Mouse (Mus musculus) left cerebral cortex, adult 9 months (tissue): ENCODE data around the gene Scarf2.
A peak's percentile ranks its signal among the peaks of the same experiment; 100 is the strongest.

Experiments
- DNase-seq, 2 experiments: peaks; one replicate each; pipeline ENCODE4 v3.0.0; 2022; ENCODE audit warnings: low spot score in 2 of 2

The Scarf2 gene

DNA sequence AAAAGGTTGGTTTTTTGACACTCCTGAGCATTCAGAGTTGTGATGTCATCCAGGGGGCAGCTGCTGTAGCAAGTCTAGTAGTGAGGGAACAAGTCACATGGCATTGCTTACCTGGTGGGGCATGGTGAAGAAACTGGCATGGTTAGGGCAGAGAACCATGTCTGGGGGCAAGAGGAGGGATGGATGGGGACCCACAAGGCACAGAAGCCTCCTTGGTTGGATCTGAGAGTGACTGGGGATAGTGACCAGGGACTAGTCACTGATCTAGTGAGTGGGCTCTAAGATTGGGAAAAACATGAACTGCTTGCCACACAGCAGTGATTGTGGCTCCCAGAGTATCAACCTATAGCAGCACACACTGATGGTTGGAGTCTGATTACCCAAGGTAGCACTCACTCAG is 2.5 kb downstream of the Scarf2 start:
- no peak for DNase-seq

DNA sequence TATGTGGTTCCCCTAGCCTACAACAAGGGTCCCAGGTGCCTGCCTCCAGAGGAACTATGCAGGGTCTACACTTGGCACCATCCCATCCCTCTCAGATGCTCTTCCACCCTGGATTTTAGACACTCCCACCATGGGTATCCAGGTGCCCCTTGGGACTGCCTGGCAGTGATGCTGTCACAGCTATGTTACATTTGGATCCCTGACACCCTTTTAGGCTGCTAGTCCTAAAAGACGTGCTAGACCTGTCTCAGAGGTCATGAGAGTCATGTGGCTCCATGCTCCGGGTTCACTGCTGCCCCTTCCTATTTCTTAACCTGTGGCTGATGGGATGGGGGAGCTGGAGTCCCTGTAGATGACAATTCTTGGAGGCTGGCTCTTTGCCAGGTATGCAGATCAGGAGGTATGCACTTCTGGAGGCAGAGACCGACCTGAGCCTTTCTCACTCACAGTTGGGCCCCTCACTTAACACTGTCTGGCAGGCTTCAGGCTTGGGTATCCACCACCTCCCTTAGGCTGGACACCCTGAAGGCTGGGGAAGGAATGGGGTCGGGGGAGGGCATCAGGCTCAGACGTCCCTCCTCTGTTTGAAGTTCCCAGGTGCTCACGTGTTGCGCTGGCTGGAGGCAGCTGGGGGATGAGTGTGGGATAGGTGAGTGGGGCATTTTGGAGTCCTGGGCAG is 4.8 kb downstream of the Scarf2 start:
- no peak for DNase-seq

DNA sequence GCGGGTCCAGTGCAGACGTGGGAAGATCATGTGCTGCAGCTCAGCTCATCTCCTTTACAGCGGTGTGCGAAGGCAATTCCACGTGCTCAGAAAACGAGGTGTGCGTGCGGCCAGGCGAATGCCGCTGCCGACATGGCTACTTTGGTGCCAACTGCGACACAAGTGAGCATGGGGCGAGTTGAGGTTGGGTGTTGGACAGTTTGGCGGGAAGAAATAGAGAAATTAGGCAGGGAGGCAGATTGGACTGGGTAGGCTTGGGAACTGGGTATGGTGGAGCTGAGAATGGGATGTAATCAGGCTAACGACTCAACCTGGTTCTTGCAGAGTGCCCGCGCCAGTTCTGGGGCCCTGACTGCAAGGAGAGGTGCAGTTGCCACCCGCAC is 5.4 kb downstream of the Scarf2 start:
- DNase-seq: no peak

DNA sequence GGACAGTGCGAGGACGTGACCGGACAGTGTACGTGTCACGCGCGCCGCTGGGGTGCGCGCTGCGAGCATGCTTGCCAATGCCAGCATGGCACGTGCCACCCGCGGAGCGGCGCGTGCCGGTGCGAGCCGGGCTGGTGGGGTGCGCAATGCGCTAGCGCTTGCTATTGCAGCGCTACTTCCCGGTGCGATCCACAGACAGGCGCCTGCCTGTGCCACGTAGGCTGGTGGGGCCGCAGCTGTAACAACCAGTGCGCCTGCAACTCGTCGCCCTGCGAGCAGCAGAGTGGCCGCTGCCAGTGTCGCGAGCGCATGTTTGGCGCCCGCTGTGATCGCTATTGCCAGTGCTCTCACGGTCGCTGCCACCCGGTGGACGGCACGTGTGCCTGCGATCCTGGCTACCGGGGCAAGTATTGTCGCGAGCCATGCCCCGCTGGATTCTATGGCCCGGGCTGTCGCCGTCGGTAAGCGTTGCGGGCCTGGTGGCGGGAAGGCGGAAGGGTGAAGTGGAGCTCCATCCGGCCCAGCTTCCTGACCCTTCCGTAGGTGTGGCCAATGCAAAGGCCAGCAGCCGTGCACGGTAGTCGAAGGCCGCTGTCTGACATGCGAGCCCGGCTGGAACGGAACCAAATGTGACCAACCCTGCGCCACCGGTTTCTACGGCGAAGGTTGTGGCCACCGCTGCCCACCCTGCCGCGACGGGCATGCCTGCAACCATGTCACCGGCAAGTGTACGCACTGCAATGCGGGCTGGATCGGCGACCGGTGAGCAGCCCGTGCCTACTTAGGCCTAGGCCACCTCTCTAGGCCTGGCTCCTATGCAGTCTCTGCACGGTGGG is 6.0 kb downstream of the Scarf2 start:
- peak in 1 of 2 experiments; percentile 59 for DNase-seq

DNA sequence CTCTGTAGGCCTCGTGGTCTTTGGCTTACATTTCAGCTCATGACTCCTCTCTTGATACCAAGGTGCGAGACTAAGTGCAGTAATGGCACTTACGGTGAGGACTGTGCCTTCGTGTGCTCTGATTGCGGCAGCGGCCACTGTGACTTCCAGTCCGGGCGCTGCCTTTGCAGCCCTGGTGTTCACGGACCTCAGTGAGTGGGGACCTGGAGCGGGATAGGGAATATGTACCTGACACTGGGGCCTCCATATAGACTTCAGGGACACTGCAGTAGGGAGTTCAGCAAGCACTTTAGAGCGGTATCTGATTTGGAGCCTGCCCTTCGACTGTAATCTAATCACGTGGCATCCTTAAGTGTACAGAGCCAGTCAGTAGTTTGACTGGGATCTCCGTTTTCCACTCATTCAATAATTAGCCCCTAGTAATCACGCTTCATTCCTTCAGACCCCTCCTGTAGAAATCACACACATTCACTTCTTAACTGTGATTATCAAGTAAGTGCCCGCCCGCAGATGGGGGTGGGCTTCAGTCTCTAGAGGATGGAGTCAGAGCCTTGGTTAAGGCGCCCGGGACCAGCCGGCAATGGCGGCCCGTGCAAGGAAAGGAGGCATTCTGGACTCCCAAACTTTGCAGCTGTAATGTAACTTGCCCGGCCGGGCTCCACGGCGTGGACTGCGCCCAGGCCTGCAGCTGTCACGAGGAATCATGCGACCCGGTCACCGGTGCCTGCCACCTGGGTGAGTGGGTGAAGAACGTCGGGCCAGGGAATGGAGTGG is 6.8 kb downstream of the Scarf2 start:
- no peak for DNase-seq

DNA sequence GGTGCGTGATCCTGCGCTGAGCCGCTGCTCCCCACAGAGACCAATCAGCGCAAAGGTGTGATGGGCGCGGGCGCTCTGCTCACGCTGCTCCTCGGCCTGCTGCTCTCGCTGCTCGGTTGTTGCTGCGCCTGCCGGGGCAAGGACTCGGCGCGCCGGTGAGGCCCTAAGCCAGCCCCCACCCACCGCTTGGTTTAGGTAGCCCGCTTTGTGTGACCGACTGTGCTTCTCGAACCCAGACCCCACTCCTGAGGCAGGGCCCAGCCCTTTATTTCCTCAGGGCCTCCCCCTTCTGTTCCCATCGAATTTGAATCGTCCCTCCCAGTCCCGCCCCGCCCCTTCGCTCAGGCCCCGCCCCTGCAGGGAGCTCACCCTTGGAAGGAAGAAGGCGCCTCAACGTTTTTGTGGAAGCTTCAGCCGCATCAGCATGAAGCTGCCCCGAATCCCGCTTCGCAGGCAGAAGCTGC is 7.4 kb downstream of the Scarf2 start:
- DNase-seq: no peak

DNA sequence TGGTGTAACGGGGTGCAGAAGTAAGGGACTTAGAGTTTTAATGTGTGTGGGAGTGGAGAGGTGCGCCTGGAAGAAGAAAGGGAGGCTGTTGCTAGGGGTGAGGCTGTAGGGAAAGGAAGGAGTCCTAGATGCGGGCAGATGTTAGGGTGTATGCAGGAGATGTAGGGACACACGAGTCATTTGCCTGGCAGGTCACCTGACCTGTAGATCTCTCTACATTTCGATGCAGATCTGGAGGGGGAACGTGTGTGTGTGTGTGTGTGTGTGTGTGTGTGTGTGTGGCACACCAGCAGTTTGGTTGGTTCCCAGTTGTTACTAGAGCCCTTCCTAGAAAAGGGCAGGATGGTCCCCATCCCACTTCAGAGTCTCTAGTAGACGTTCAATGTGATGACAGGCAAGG is 7.9 kb downstream of the Scarf2 start:
- no peak for DNase-seq

DNA sequence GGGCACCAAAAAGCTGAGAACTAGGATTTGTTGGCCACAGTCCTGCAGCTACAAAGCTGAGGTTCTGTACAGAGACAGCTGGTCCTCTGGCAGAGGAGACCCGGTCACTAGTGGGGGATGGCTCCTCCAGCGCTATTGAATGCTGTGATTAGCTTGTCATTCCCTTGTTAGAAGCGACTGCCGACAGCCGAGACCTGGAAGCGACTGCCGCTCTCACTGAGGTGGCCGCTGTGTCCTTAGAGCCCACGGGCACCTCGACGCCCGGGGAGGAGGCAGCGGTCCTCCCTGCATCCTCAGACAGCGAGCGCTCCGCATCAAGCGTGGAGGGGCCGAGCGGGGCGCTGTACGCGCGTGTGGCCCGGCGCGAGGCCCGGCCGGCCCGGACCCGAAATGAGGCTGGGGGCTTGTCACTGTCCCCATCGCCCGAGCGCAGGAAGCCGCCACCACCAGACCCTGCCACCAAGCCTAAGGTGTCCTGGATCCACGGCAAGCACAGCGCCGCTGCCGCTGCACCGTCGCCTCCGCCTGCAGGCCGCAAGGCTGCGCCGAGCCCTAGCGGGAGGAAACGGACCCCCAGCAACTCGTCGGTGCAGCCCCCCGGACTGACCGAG is 9.6 kb downstream of the Scarf2 start:
- DNase-seq: no peak

DNA sequence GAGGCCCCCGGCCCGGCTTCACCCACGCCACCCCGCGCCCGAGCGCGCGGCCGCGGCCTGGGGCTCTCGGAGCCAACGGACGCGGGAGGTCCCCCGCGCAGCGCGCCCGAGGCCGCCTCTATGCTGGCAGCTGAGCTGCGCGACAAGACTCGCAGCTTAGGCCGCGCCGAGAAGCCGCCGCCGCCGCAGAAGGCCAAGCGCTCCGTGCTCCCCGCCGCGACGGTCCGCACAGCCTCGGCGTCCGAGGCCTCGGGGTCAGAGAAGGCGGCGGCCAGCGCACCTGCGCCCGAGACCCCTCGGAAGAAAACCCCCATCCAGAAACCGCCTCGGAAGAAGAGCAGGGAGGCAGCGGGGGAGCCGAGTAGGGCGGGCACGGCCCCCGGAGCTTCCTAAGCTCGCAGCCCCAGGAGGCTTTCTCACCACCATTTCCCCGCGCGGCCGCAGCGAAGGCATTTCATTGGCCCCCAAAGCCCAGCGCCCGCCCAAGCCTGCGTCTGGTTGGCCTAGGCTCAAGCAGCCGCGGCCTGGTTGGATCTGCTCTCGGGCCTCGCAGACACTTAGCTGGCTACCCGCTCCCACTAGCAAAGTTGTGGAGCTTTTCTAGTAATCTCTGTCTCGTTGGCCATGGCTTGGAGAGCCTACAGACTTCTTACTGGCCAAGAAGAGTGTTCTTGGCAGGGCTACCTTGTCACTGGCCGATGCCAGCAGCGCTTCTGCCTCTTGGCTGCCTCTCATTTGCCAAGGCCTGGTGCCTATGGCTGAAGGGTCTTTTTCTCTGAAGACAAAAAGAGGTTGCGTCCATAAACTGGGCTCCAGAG is 10.3 kb downstream of the Scarf2 start:
- peak; percentile 53 to 87 for DNase-seq

DNA sequence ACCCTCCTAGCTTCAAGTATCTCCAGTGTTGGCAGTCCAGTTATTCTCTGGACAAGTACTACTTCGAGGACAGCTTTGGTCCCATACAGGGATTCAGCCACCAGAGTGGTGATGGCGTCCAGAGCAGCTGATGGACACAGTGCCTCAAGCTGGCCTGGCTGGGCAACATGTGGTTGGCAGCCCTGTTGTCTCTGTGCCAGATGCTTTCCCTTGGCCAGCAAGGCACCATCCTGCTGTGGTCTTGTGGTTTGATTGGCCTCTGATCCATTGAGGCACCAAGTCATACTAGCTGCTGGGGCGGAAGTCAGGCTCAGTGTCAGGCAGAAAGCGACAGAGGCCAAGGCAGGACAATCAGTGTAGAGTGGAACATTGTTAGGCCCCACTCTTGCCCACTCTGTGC is 12.0 kb downstream of the Scarf2 start:
- no peak for DNase-seq

DNA sequence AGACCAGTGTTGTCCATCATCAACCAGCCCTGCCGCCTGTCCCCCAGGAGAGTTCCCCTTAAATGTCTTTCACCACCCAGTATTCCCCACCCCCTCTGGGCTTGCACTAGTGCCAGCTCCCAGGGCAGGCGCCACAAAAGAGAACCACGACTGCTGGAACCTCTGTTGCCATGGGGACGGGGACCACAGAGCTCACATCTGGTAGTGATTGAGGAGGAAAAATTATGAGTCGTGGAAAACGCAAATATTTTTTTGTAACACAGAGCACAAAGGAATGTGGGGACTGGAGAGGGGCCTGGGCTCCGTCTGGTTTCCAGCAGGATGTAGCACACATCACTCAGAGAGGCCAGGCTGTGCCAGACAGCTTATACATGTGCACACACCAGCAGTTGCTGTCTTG is 12.6 kb downstream of the Scarf2 start:
- no peak for DNase-seq

DNA sequence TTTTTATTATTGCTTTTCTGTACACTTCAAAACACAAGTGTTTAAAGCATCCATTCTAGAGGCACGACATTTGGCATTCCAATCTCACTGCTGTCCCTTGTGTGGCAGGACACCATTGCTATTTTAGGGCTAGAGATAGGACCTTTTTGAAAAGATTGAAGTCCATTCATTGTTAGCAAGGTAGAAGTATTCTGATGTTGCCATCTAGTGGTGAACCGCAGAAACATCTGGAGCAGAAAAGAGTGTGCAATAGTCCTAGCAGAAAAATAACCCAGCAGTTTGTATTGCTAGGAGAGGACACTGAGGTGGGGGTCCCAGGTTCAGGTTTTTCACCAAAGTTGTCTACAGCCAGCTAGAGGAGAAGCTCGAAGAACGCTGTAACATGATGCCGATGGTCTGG is 15.0 kb downstream of the Scarf2 start:
- peak in 1 of 2 experiments; percentile 47 for DNase-seq

DNA sequence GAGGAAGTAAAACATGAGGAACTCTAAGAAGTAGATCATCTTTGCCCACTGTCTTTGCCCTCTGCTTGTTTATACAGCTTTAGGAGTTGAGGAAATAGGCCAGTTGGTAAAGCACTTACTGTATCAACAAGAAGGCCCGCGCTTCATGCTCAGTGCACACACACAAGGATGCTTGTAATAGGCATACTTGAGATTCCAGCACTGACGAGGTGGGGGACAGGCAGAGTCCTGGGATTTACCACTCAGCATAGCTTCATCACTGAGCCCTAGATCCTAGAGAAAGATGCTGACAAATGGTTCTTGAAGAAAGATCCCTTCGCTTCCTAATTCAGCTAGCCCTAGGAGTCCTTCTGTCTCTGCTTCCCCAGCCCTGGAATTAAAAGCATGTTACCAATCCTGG is 16.1 kb downstream of the Scarf2 start:
- no peak for DNase-seq

DNA sequence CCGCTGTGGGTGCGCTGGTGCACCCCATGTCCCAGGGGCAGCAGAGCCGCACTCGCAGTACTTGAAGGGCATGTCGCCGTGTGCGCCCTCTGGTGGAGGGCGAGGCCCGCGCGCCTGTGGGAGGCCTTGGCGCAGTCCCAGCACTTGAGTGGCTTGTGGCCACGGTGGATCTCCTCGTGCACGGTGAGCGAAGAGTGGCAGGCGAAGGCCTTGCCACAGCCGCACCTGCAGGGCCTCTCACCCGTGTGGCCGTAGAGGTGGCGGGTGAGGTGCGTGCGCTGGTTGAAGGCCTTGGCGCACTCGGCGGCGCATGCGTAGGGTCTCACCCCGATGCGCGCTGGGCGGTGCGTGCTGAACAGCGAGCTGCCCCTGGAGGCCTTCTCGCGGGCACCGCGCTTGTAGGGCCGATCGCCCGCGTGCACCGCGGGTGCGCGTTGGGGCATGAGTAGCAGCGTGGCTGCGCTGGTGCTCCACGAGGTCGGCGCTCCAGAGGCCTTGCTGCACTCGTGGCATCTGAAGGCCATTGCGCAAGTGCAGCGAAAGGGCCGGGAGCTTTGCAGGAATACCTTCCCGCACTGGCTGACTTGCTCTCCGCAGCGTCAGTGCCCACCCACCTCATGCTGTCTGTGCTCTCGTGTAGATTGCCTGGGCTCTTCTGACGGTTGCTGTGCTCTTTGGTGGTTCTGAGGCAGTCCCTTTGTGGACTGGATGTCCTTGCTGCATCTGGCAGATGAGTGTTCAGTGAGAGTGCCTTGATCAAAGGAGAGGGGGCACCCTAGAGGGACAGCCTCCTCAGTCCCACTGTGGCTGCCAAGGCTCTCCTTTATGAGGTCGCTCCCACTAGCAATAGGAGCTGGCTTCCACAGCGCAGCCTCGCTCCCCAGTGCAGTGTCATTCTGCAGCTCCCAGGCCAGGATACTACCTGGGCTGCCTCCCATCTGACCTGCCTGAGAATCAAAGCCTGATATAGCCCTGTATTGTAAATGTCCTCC is 18.6 kb downstream of the Scarf2 start:
- peak in 1 of 2 experiments; percentile 53 for DNase-seq

DNA sequence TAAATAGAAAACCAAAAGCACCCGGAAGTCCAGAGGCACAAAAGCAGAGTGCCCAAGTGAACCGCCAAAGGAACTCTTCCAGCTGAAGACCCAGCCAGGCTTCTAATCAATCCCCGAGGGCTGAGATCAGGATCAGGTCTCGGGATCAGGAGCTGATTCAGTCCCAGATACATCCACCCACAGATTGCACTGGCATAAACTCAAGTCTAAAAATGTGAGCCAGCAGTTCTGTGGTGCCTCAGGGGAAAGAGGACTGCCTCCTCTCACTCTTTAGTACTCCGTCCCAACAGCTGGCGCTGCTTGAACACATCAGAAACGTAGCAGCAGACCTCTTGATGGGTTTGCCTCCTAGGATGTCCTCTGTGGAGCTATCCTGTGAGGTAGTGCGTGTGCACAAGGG is 19.4 kb downstream of the Scarf2 start:
- DNase-seq: no peak

DNA sequence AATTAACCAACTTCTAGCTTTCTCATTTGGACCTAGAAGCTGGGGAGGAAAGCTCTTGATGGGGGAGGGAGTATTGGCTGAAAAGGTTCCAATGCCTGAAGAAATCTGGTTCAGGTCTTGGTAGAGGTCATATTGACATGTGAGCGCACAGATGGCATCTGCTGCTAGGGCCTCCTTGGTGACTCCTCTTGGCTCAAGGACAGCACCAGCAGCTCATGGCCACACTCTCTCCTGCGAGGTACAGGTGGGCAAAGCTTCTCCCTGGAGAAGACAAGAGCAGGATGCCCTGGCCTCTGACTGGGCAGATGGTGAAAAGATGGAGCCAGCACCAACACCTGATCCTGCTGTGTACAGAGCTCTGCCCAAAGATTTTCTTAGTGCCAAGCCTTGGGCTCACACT is 29.4 kb downstream of the Scarf2 start:
- DNase-seq: no peak

DNA sequence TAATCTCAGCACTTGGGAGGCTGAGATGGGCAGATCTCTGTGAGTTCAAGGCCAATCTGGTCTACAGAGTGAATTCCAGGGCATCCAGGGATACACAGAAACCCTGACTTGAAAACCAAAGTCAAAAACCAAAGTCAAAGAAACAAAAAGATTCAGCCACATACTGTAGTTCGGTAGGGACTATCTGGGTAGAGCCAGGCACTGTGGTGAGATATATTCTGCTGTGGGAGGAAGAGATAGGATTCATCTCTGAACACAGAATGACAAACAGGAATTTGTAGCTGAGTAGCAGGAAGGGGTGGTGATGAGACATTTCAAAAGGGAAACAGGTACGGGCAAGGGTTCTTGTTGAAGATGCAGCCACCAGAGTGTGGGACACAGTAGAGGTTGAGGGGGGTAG is 31.1 kb downstream of the Scarf2 start:
- no peak for DNase-seq

DNA sequence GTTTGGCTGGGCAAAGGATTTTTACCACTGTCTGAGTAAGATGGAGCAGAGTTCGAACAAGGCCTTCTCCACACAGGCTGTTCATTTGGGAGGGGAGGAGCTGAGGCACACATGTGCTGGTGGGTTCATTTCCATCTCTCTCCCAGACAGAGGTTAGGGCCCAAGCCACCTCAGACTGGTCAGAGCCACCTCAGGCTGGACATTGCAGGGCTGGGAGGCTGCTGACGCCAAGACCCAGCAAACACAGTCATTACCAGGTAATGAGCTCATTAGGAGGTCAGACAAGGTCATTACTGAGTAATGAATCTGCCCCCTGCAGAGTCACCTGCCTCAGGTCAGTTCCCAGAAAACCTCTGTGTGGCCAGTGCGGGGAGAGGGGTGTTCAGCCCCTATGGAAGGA is 31.8 kb downstream of the Scarf2 start:
- no peak for DNase-seq

DNA sequence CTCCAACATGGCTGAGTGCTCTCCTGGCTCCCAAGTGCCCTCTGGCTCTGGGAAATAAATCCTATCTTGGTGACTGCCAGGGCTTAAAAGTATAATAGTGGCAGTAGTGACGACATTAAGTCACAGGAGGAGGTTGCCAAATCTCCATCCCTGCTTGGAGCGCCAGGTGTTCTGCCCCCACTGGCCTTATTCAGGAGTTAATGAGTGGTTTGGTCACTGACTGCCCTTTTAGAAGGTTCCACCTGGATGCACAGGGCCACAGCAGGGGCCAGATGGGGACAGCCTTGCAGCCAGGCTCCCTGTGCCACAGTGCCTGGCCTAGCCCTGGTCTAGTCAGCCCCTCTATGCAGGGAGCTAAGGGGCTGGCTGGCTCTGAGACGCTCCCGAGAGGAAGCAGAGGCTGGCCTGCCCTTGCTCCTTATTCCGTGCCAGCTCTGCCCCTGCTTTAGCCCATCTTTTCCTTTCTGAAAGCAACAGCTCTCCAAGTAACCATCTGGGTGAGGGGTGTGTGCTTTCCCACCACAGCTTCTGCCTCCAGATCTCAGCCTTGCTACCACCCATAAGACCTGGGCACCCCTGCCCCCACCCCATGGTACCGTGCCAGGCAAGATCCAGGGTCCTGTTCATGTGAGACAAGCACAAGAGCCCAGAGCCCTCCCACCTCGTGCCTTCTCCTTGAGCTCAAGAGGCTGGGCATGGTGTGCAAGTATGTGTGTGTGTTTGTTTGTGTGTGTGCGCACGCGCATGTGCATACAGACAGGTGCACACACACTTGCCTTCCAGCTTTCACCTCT is 33.5 kb downstream of the Scarf2 start:
- no peak for DNase-seq
